Mouse (Mus musculus) kidney, embryonic 14.5 days (tissue): Measurements from ENCODE around the gene Kdm2b. TPM values are rescaled to one million over a fixed set of nuclear protein-coding genes. Genes with fewer than 3 reads are reported as not detected.

ENCODE experiments used
- ATAC-seq: fragments of 200-750 bp; cut with Nextera tagmentation; 2 replicates; pipeline ENCODE4 v1.8.0; 2017; ENCODE audit warnings: moderate number of reproducible peaks, mild to moderate bottlenecking, moderate TSS enrichment, moderate library complexity; ENCODE audit not compliant: low FRiP score, low TSS enrichment
- H3K27ac ChIP-seq: fragments of 300-500 bp; sonication (generic); 2 replicates; pipeline ENCODE4 v1.5.1; 2014; ENCODE audit warnings: low read depth, mild to moderate bottlenecking, low read length, moderate library complexity, mixed read lengths
- H3K27me3 ChIP-seq: fragments of 300-500 bp; sonication (generic); 2 replicates; pipeline ENCODE4 v1.6.1; 2014; ENCODE audit warnings: mild to moderate bottlenecking, low read length; ENCODE audit not compliant: control insufficient read depth, insufficient read depth
- H3K36me3 ChIP-seq: fragments of 300-500 bp; sonication (generic); 2 replicates; pipeline ENCODE4 v1.6.1; 2014; ENCODE audit warnings: low read length, mixed read lengths; ENCODE audit not compliant: control insufficient read depth, insufficient read depth
- H3K4me1 ChIP-seq: fragments of 300-500 bp; sonication (generic); 2 replicates; pipeline ENCODE4 v1.6.1; 2014; ENCODE audit warnings: low read length, mixed read lengths; ENCODE audit not compliant: control insufficient read depth, insufficient read depth
- H3K4me2 ChIP-seq: fragments of 300-500 bp; sonication (generic); replicated peaks from 2 replicates; pipeline ENCODE4 v1.6.1; 2014; ENCODE audit warnings: low read depth, mild to moderate bottlenecking, low read length
- H3K4me3 ChIP-seq: fragments of 300-500 bp; sonication (generic); 2 replicates; pipeline ENCODE4 v1.5.1; 2014; ENCODE audit warnings: mild to moderate bottlenecking, low read length
- H3K9ac ChIP-seq: fragments of 300-500 bp; sonication (generic); 2 replicates; pipeline ENCODE4 v1.6.1; 2014; ENCODE audit warnings: low read depth, mild to moderate bottlenecking, low read length, moderate library complexity
- H3K9me3 ChIP-seq: fragments of 300-500 bp; sonication (generic); 2 replicates; pipeline ENCODE4 v1.6.1; 2016; ENCODE audit warnings: low read length; ENCODE audit not compliant: control insufficient read depth
- WGBS: fragments of 180-500 bp; shearing (Covaris S2); extraction: QIAGEN DNeasy Blood & Tissue Kit; methylation state at CpG from one replicate; pipeline ENCODE4 v1.1.7; 2014; 5-methylcytosine and 5-hydroxymethylcytosine counted together
- polyA plus RNA-seq: library from polyadenylated mRNA; unstranded; fragments of >200 nt; fragmentation: Nextera tagmentation; extraction: Ambion mirVana; gene quantifications from 2 replicates; pipeline ENCODE4 v1.2.1, GENCODE M21; 2014

The Kdm2b gene
- polyA plus RNA-seq, 1 experiment from 2014 or later: 105 TPM

DNA sequence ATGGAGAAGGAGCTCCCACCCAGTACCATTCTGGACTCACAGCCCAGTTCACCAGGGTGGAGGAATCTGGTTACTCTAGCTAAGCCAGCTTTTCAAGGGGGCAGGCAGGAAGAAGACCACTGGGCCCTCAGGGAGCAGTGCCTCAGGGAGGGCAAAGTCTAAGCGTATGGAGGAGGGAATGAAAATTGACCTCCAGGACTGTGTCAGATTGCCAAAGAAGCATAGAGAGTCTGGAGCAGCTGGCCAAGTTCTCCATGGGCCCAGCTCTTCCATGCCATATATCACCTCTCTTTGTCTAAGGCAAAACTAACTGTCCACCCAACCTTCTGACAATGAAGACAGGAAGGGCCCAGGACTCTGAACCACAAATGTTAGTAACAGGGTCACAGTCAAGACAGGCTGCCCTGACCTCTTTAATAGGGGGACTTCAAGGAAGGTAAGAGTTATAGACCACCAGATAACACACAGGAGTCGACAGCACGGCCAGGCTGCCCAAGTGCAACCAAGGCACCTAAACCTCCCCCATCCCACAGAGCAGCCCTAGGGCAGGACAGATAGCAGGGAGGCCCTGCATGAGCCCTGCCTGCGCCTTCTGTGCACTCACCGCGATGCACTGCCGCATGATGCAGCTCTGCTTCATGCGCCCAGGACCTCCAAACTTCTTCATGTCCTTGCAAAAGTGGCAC, 101.6 kb downstream of the Kdm2b start:
- H3K27ac ChIP-seq: no peak overlapping the region
- H3K27me3 ChIP-seq: no peaks in the 10 kb centered on the region
- H3K4me2 ChIP-seq: no peak overlapping the region
- H3K9ac ChIP-seq: no peak overlapping the region
- H3K4me3 ChIP-seq: no peak overlapping the region
- ATAC-seq: peak; percentile 59; the same call in 1 of the 2 replicates
- H3K36me3 ChIP-seq: peaks cover 4% of the 10 kb centered on the region; the same call in 1 of the 2 replicates
- no peaks in the 10 kb centered on the region for H3K9me3 ChIP-seq
- H3K4me1 ChIP-seq: peaks cover 28% of the 10 kb centered on the region
- 38% methylated on average over 8 of the region's 8 CpGs for WGBS

DNA sequence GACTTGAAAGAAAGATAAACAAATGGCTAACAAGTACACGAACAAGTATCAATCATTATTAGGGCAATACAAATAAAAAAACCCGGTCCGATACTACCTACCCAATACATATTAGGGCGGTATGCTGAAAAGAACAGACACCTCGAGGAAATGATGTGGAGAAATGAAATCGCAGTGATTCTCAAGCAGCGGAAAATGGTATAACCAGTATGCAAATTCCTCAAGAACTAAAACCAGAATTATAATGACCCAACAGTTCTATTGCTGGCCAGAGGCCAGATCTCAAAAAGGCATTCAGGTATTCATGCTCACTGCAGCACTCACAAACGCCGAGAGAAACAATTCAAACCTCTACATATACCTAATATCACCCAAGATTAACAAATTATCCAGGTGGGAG, 102.6 kb downstream of the Kdm2b start:
- Histone ChIP-seq H3K9ac (no peak overlapping the region), H3K9me3 (no peaks in the 10 kb centered on the region), H3K4me1 (peaks cover 28% of the 10 kb centered on the region), H3K4me2 (no peak overlapping the region), H3K27me3 (no peaks in the 10 kb centered on the region), H3K36me3 (peaks cover 12% of the 10 kb centered on the region), H3K27ac (no peak overlapping the region), H3K4me3 (no peak overlapping the region)
- no peak for ATAC-seq
- WGBS: 86% methylated on average over 9 of the region's 9 CpGs

DNA sequence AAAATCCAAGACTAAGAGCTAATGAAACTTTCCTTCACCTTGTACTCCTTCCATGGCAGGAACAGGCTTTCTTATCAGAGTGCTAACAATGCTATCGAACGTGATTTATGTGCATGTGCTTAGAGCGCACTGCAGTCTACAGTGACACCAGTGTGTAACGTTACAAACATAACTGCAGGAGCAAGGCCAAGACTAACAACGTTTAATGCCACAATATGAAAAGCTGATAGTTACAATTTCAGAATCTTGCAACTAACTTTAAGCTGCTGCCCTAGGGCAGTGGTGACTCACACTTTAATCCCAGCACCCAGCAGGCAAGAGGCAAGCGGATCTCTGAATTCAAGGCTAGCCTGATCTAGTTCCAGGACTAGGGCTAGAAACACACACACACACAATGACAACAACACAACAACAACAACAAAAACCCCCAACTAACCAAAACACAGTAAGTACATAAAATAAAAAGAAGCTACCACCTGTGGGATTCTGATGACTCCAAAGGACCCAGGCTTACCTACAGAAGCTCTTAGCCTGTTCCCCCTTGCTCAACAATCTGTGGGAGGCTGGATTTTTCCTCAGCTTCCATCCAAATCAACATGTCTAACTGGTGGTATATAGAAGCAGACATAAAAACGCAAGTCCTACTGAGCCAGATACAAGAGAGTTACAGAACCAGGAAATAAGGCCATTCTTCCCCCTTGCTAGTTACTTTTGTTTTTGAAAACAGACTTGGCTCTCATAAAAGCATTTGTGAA, 104.9 kb downstream of the Kdm2b start:
- peaks cover 28% of the 10 kb centered on the region for H3K4me1 ChIP-seq
- H3K4me2 ChIP-seq: no peak overlapping the region
- no peaks in the 10 kb centered on the region for H3K9me3 ChIP-seq
- no peak overlapping the region for H3K9ac ChIP-seq
- no peaks in the 10 kb centered on the region for H3K27me3 ChIP-seq
- ATAC-seq: no peak
- H3K27ac ChIP-seq: no peak overlapping the region
- peaks cover 35% of the 10 kb centered on the region for H3K36me3 ChIP-seq
- H3K4me3 ChIP-seq: no peak overlapping the region
- WGBS: 44% methylated on average over 7 of the region's 7 CpGs

GRCm38 (mm10) chr5:122883652-122884235, 105.9 kb downstream of the Kdm2b start:
- Histone ChIP-seq H3K4me2 (no peak overlapping the region), H3K27me3 (no peaks in the 10 kb centered on the region), H3K9ac (no peak overlapping the region), H3K9me3 (no peaks in the 10 kb centered on the region), H3K27ac (0 out of 2 replicates have a peak overlapping the region, but pooled peaks have one; percentile 7), H3K4me1 (peaks cover 23% of the 10 kb centered on the region), H3K4me3 (no peak overlapping the region), H3K36me3 (peaks cover 45% of the 10 kb centered on the region)
- WGBS: 54% methylated on average over 2 of the region's 2 CpGs
- ATAC-seq: no peak

GRCm38 (mm10) chr5:122883237-122883636, 106.4 kb downstream of the Kdm2b start:
- H3K27me3 ChIP-seq: no peaks in the 10 kb centered on the region
- 77% methylated on average over 9 of the region's 9 CpGs for WGBS
- no peak overlapping the region for H3K27ac ChIP-seq
- peaks cover 18% of the 10 kb centered on the region for H3K4me1 ChIP-seq
- H3K9me3 ChIP-seq: no peaks in the 10 kb centered on the region
- ATAC-seq: no peak
- H3K9ac ChIP-seq: no peak overlapping the region
- no peak overlapping the region for H3K4me2 ChIP-seq
- H3K4me3 ChIP-seq: no peak overlapping the region
- H3K36me3 ChIP-seq: peaks cover 50% of the 10 kb centered on the region

- H3K4me3 ChIP-seq: no peak overlapping the region
- no peaks in the 10 kb centered on the region for H3K27me3 ChIP-seq
- no peak for ATAC-seq
- no peaks in the 10 kb centered on the region for H3K9me3 ChIP-seq
- peaks cover 13% of the 10 kb centered on the region for H3K4me1 ChIP-seq
- no peak overlapping the region for H3K4me2 ChIP-seq
- H3K36me3 ChIP-seq: peaks cover 58% of the 10 kb centered on the region
- no peak overlapping the region for H3K9ac ChIP-seq
- H3K27ac ChIP-seq: no peak overlapping the region
- WGBS: 92% methylated on average over 18 of the region's 18 CpGs
These were observed 107.2 kb downstream of the Kdm2b start for GRCm38 (mm10) chr5:122882256-122883050.

- 46% methylated on average over 5 of the region's 5 CpGs for WGBS
- no peak overlapping the region for H3K27ac ChIP-seq
These were observed 108.3 kb downstream of the Kdm2b start for GRCm38 (mm10) chr5:122881313-122881712.

DNA sequence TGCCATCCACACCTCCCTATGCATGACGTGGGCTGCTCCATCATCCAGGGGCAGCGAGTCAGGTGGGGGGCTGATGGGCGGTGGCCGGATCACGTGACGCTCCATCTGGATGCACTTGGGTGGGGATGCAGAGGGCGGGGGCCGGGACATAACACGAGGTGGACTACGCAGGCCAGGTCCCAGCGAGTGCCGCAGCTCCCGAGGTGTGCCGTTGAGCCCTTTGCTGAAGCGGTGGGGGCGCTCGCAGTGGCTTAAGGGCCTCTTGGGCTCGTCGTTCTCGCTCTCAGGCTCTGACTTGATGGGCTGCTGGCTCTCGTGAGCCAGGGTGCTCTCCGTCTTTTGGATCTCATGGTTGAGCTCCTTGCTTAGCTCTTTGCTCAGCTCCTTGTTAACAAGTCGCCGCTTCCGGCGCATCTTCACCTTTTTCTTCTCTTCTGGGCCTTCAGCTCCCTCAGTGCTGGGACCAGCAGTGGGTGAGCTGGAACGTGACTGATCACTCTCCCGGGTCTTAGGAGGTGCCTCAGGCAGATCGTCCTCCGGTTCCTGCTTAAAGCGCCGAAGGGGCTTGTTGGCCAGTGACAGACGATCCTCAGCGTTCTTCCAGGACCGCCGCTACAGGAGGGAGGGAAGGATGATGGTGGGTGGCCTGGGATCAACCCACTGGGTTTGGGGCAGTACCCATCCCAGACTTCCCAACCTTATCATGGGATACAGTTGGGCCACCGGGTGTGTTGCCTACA, 109.2 kb downstream of the Kdm2b start:
- peaks cover 71% of the 10 kb centered on the region for H3K36me3 ChIP-seq
- ATAC-seq: no peak

More at GRCm38 (mm10) chr5:122881313-122881712, 108.3 kb downstream of the Kdm2b start:
- Histone ChIP-seq H3K9me3 (no peaks in the 10 kb centered on the region), H3K36me3 (peaks cover 68% of the 10 kb centered on the region), H3K4me3 (no peak overlapping the region), H3K27me3 (no peaks in the 10 kb centered on the region), H3K4me2 (no peak overlapping the region), H3K9ac (no peak overlapping the region), H3K4me1 (peaks cover 13% of the 10 kb centered on the region)
- ATAC-seq: peak; percentile 74

More for the DNA sequence above, 109.2 kb downstream of the Kdm2b start:
- no peaks in the 10 kb centered on the region for H3K9me3 ChIP-seq
- H3K27me3 ChIP-seq: no peaks in the 10 kb centered on the region
- H3K27ac ChIP-seq: no peak overlapping the region
- H3K9ac ChIP-seq: no peak overlapping the region
- H3K4me2 ChIP-seq: no peak overlapping the region
- peaks cover 7% of the 10 kb centered on the region for H3K4me1 ChIP-seq
- H3K4me3 ChIP-seq: no peak overlapping the region
- 91% methylated on average over 37 of the region's 37 CpGs for WGBS
